Mouse (Mus musculus) natural killer cell, adult 2 months (primary cell): ENCODE measurements around the gene Prkce.

ENCODE experiments used
- DNase-seq, 2 experiments: peaks; one replicate each; pipeline ENCODE4 v3.0.0; 2022; ENCODE audit warnings: low spot score in 2 of 2

Prkce gene

GRCm38 (mm10) chr17:86703336-86703735 lies 535.8 kb downstream of the Prkce start:
- DNase-seq: no peak

- no peak for DNase-seq
These were observed 537.7 kb downstream of the Prkce start for GRCm38 (mm10) chr17:86705236-86705635.

GRCm38 (mm10) chr17:86706467-86706866 lies 538.9 kb downstream of the Prkce start:
- no peak for DNase-seq
